Mouse (Mus musculus): ENCODE measurements around the gene Faap20. TPM values are rescaled to one million over a fixed set of nuclear protein-coding genes. Genes with fewer than 3 reads are reported as not detected.
A peak's percentile ranks its signal among the peaks of the same experiment; 100 is the strongest.

The Faap20 gene
- polyA plus RNA-seq, 1 experiment = 30.6 TPM

- H3K79me3 ChIP-seq (ENCODE audit: low read depth) = no peaks in the 10 kb centered on the region
- no peaks in the 10 kb centered on the region for H3K27me3 ChIP-seq (ENCODE audit: control insufficient read depth, insufficient read depth, insufficient read length)
- TF ChIP-seq CTCF (IDR thresholded peaks at IDR 0.05; ENCODE audit: control insufficient read depth, insufficient read depth, insufficient read length) (no peak), MYOG (IDR thresholded peaks at IDR 0.05; ENCODE audit: control insufficient read depth, extremely low read depth, insufficient read length) (no peak), USF1 (IDR thresholded peaks at IDR 0.05; ENCODE audit: low read depth) (no peak), MAX (IDR thresholded peaks at IDR 0.05) (no peak), MYOD1 (IDR thresholded peaks at IDR 0.05; ENCODE audit: control insufficient read depth, insufficient read length, low read depth) (no peak), CEBPB (IDR thresholded peaks at IDR 0.05; ENCODE audit: low read depth) (no peak), FOSL1 (IDR thresholded peaks at IDR 0.05; ENCODE audit: insufficient read depth, low read length, poor library complexity, severe bottlenecking) (no peak)
- H3K36me3 ChIP-seq (ENCODE audit: control insufficient read depth, insufficient read depth) = no peaks in the 10 kb centered on the region
- no peaks in the 10 kb centered on the region for H3K79me2 ChIP-seq (ENCODE audit: control insufficient read depth, insufficient read depth)
- H3ac ChIP-seq (ENCODE audit: control insufficient read depth, insufficient read length, low read depth) = no peak overlapping the region
- H3K4me3 ChIP-seq (ENCODE audit: insufficient read depth, poor library complexity, severe bottlenecking) = no peak overlapping the region
Observed at GRCm38 (mm10) chr4:155228461-155228860, 21.1 kb upstream of the Faap20 start.

GRCm38 (mm10) chr4:155233878-155234277 is 15.7 kb upstream of the Faap20 start:
- no peak overlapping the region for H3K4me3 ChIP-seq (ENCODE audit: insufficient read depth, poor library complexity, severe bottlenecking)
- H3K79me2 ChIP-seq (ENCODE audit: control insufficient read depth, insufficient read depth) = no peaks in the 10 kb centered on the region
- H3K79me3 ChIP-seq (ENCODE audit: low read depth) = no peaks in the 10 kb centered on the region
- no peaks in the 10 kb centered on the region for H3K36me3 ChIP-seq (ENCODE audit: control insufficient read depth, insufficient read depth)
- H3K27me3 ChIP-seq (ENCODE audit: control insufficient read depth, insufficient read depth, insufficient read length) = no peaks in the 10 kb centered on the region
- no peak overlapping the region for H3ac ChIP-seq (ENCODE audit: control insufficient read depth, insufficient read length, low read depth)
- TF ChIP-seq CTCF (IDR thresholded peaks at IDR 0.05; ENCODE audit: control insufficient read depth, insufficient read depth, insufficient read length) (no peak), MAX (IDR thresholded peaks at IDR 0.05) (no peak)

GRCm38 (mm10) chr4:155234371-155235310 is 15.0 kb upstream of the Faap20 start:
- H3K79me2 ChIP-seq (ENCODE audit: control insufficient read depth, insufficient read depth) = no peaks in the 10 kb centered on the region
- H3K27me3 ChIP-seq (ENCODE audit: control insufficient read depth, insufficient read depth, insufficient read length) = no peaks in the 10 kb centered on the region
- H3K79me3 ChIP-seq (ENCODE audit: low read depth) = no peaks in the 10 kb centered on the region
- no peak for TF ChIP-seq USF1 (IDR thresholded peaks at IDR 0.05; ENCODE audit: low read depth)
- no peak for TF ChIP-seq MYOD1 (IDR thresholded peaks at IDR 0.05; ENCODE audit: control insufficient read depth, insufficient read length, low read depth)
- TF ChIP-seq FOSL1 (IDR thresholded peaks at IDR 0.05; ENCODE audit: insufficient read depth, low read length, poor library complexity, severe bottlenecking) = no peak
- no peak for TF ChIP-seq CEBPB (IDR thresholded peaks at IDR 0.05; ENCODE audit: low read depth)
- TF ChIP-seq MYOG (IDR thresholded peaks at IDR 0.05; ENCODE audit: control insufficient read depth, extremely low read depth, insufficient read length) = no peak
- no peak for TF ChIP-seq MAX (IDR thresholded peaks at IDR 0.05)
- TF ChIP-seq CTCF (IDR thresholded peaks at IDR 0.05; ENCODE audit: control insufficient read depth, insufficient read depth, insufficient read length) = no peak
- peak overlapping the region; percentile 29 for H3ac ChIP-seq (ENCODE audit: control insufficient read depth, insufficient read length, low read depth)
- H3K36me3 ChIP-seq (ENCODE audit: control insufficient read depth, insufficient read depth) = no peaks in the 10 kb centered on the region
- H3K4me3 ChIP-seq (ENCODE audit: insufficient read depth, poor library complexity, severe bottlenecking) = no peak overlapping the region

- H3K27me3 ChIP-seq (ENCODE audit: control insufficient read depth, insufficient read depth, insufficient read length) = no peaks in the 10 kb centered on the region
- H3K4me3 ChIP-seq (ENCODE audit: insufficient read depth, poor library complexity, severe bottlenecking) = no peak overlapping the region
- no peaks in the 10 kb centered on the region for H3K36me3 ChIP-seq (ENCODE audit: control insufficient read depth, insufficient read depth)
- H3ac ChIP-seq (ENCODE audit: control insufficient read depth, insufficient read length, low read depth) = peak overlapping the region; percentile 67
- no peaks in the 10 kb centered on the region for H3K79me2 ChIP-seq (ENCODE audit: control insufficient read depth, insufficient read depth)
- no peaks in the 10 kb centered on the region for H3K79me3 ChIP-seq (ENCODE audit: low read depth)
- TF ChIP-seq MYOD1 (IDR thresholded peaks at IDR 0.05; ENCODE audit: control insufficient read depth, insufficient read length, low read depth) = no peak
- TF ChIP-seq USF1 (IDR thresholded peaks at IDR 0.05; ENCODE audit: low read depth) = no peak
- TF ChIP-seq CEBPB (IDR thresholded peaks at IDR 0.05; ENCODE audit: low read depth) = no peak
- TF ChIP-seq MYOG (IDR thresholded peaks at IDR 0.05; ENCODE audit: control insufficient read depth, extremely low read depth, insufficient read length) = no peak
- TF ChIP-seq MAX (IDR thresholded peaks at IDR 0.05) = no peak
- no peak for TF ChIP-seq FOSL1 (IDR thresholded peaks at IDR 0.05; ENCODE audit: insufficient read depth, low read length, poor library complexity, severe bottlenecking)
- TF ChIP-seq CTCF (IDR thresholded peaks at IDR 0.05; ENCODE audit: control insufficient read depth, insufficient read depth, insufficient read length) = no peak
Observed at GRCm38 (mm10) chr4:155235311-155236119, 14.1 kb upstream of the Faap20 start.

- H3K79me3 ChIP-seq (ENCODE audit: low read depth) = no peaks in the 10 kb centered on the region
- TF ChIP-seq CTCF (IDR thresholded peaks at IDR 0.05; ENCODE audit: control insufficient read depth, insufficient read depth, insufficient read length) (no peak), MAX (IDR thresholded peaks at IDR 0.05) (no peak), MYOG (IDR thresholded peaks at IDR 0.05; ENCODE audit: control insufficient read depth, extremely low read depth, insufficient read length) (no peak), CEBPB (IDR thresholded peaks at IDR 0.05; ENCODE audit: low read depth) (no peak), FOSL1 (IDR thresholded peaks at IDR 0.05; ENCODE audit: insufficient read depth, low read length, poor library complexity, severe bottlenecking) (no peak), USF1 (IDR thresholded peaks at IDR 0.05; ENCODE audit: low read depth) (no peak), MYOD1 (IDR thresholded peaks at IDR 0.05; ENCODE audit: control insufficient read depth, insufficient read length, low read depth) (no peak)
- H3K36me3 ChIP-seq (ENCODE audit: control insufficient read depth, insufficient read depth) = no peaks in the 10 kb centered on the region
- no peaks in the 10 kb centered on the region for H3K27me3 ChIP-seq (ENCODE audit: control insufficient read depth, insufficient read depth, insufficient read length)
- H3K79me2 ChIP-seq (ENCODE audit: control insufficient read depth, insufficient read depth) = no peaks in the 10 kb centered on the region
- H3K4me3 ChIP-seq (ENCODE audit: insufficient read depth, poor library complexity, severe bottlenecking) = no peak overlapping the region
- no peak overlapping the region for H3ac ChIP-seq (ENCODE audit: control insufficient read depth, insufficient read length, low read depth)
Observed at GRCm38 (mm10) chr4:155236737-155237385, 12.7 kb upstream of the Faap20 start.
